Mouse (Mus musculus) mouse embryonic stem cell (cell line): ENCODE results near the gene Cmtm4.

Experiments used
- in situ Hi-C, 2 experiments: fragments of 300-500 bp; cut with MboI; formaldehyde crosslinking; loops; 1 replicate in 1 of 2; 3 replicates in 1 of 2; pipeline ENCODE4 v1.14.3; 2019 to 2020; ENCODE audit warnings: low sequenced_read_pairs in 2 of 2, low pct_unique_long_range_greater_than_20kb in 1 of 2, mixed read lengths in 1 of 2; ENCODE audit not compliant: unreplicated experiment in 1 of 2

Gene Cmtm4

DNA sequence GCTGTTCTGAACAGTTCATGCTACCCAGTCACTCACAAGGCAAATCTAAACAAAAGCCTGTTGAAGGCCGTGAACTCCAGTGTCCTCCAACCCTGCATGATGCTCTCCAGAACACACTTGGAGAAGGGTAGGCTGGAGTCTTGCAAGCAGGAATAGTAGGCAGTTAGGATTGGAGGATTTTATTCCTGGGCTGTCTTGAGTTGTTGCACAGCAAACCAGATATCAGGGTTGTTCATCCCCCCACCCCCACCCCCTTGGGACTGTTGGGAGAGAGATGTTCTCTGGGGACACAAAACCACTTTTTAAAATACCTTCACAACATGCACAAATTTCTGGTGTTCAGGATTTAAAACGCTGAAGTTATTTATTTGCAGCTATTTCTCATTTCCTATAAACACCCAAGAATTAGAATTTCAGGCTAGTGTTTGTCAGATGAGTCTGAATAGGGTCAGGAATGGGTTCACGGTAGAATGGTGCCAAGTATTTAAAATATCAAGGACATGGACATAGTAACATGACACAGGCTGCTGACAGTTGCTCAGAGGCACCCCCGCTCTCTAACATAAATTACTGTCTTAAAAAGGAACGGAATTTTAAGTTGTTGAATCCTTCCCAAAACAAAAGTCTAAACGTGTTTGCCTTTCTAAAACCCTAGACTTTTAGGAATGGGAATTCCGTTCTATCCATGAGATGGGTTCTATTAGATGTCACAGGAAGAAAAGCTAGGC, 17.4 kb upstream of the Cmtm4 start:
- in situ Hi-C loops: no loop called here

DNA sequence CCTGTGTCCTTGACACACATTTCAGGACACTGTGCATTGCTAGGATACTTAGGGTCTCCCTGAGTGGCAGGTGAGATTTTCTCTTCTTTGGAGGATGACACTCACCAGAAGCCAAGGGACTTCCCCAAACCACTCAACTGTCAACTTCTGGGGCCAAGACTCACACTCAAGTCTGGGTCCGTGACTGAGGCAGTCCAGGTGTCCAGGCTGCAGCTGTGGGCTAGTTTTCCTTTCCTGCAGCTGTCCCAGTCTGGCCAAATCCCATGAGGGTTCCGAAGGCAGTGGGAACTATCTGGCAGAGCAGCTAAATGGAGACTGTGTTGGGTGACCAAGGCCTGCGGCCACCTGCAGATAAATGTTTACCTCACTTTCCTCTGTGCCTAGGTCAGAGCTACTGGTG, 16.4 kb upstream of the Cmtm4 start:
- in situ Hi-C loops: no loop called here

DNA sequence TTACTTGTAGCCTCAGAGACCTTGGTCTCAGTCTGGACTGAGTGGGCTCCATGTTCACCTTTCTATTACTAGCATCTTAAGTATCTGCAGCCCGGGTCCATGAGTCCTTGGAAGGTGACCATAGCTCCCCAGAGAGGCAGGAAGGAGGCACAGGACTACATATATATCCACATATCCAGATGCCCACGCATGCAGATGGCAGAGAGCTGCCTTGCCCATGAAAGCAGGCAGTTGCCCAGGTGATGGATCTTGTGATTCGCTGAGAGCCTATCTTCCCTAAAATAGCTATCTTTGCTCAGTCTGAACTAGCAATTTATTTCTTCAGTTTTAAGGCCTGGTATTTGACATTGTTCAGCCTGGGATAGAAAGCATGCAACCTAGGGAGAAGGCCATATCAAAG, 15.9 kb upstream of the Cmtm4 start:
- in situ Hi-C loops: no loop called here

DNA sequence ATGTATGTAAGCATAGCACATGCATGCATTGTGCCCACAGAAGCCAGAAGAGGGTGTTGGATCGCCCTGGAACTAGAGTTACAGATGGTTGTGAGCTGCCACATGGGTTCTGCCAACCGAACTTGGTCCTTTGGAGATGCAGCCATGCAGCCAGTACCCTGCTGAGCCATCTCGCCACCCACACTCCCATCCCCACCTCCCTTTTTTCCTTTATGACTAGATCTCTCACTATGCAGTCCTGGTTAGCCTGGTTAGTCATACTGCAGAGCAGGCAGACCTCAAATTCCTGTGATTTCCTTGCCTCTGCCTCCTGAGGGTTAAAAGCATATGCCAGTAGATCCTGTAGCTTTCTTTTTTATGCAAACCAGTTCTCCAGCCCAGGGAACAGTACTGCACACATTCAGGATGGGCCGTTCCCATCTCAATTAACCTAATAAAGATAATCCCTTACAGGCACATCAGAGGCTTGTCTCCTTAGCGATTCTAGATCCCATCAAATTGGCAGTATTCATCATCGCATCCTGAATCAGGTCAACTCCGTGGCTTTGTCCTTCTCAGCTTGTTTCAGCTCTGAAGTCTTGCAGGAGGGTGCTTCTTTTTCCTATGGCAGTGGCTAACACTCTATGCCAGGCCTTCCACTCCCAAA, 15.1 kb upstream of the Cmtm4 start:
- in situ Hi-C loops: no loop called here

DNA sequence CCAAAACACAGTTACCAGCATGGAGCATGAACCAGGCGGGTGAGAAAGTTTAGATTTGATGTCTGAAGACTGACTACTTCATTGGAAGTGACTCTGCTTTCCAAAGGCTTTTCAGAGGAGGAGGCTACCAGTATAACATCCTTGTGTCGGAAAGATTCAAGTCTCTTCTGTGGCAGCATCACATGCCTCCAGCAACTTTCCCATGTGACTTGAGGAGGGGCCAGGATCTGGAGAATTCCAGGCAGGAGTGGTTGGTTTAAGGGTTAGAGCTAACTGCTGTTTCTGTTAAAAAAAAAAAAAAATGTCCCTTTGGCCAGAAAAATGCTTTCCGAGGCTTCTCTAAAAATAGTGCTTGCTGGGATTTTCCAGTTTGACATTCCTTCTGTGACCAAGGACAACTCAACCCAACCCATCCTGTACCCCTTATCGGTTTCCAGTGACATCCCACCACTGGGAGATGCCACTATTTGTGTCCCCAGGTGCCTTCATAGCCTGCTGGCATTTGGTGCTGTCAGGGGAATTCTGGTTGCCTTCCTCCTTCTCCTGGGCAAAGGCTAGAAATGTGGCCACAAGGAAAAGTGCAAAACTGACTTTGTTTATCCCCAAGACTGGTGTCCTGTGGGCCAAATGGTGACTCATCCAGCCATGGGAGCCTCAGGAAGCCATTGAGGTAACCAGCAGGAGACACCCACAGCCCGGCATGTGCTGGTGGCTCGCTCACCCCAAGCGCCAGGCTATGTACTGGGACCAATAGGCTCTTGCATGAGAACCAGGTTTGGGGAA, 12.9 kb upstream of the Cmtm4 start:
- in situ Hi-C loops: no loop called here

DNA sequence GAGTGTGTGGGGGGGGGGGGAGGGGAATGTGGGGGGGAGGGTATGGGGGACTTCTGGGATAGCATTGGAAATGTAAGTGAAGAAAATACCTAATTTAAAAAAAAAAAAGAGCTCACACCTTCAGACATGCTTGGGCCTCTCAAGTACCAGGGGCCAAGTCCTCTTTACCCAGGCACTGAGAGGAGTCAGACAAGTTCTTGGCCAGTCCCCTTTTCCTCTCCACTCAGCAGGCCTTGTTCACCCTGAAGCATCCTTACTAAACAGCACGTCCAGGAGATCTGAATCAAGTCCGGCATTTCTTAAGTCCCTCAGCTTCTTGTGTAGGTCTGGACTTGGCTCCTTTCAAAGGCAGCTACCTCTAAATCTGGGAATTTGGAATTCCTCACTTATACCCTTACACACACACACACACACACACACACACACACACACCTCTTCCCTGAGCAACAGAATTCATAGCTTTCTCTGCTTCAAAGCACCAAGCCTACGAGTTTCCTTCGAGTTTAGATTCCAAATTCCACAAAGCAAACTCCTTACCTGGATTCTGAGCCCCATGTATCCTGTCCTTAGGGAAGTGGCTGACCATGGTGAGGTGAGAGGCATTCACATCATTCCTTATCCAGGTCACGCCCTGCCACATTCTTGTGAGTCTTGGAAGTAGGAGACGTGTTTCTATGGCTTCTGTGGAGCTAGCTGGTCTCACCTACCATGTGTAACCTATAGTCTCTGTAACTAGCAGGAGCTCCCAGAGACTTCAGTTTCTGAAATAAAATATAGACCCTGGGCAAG, 10.9 kb upstream of the Cmtm4 start:
- in situ Hi-C loops: no loop called here

DNA sequence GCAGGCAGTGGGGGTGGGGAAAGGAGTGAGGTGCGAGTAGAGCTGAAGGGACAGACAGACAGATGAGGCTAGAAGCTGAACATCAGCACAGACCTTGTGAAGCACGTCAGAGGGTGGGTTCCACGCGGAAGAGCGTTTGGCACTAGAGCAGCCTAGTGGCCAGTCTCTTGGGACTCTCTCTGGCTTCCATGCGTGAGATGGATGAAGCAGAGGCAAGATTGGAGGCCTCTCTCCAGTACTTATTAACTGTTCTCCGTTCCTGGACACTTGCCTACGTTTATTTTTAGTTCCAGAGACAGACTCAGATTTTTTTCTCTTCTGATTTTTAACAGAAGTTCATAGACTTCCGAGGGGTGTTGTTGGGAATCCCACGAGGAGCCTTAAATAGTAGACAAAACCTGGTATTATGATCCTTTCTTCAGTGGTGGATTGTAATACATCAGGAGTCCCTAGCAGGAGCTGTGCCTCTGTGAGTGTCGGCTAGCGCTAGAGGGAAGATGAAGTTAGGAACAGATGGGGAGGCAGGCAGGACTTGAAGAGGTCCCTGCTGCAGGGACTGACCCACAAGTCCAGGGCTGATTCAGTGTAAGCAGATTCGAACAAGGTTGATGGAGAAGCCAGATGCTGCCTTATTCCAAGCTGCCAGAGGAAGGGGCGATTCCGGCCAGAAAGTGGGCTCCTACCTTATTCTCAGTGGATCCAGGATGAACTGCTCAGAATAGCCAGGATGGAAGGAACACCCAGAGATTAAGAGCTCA, 10.0 kb upstream of the Cmtm4 start:
- in situ Hi-C loops: no loop called here

DNA sequence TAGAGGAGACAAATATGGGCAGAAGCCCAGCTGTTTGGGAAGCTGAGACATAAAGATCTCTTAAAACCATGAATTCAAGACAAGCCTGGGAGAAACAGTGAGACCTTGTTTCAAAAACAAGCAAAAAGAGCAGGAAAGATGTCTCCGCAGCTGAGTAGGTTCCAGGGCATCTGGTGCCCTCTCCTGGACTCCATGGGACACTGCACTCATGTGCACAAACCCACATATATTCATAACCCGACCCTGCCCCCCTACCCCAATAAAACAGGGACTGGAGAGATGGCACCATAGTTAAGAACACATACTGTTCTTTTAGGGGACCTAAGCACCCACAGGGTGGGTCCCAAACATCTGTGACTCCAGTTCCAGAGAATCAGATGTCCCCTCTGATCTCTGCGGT, 8.0 kb upstream of the Cmtm4 start:
- in situ Hi-C loops: loop anchor here in 1 of 2 experiments (5.0 kb wide), 1 partner anchor 61 kb away; no protein-coding TSS in a partner anchor

DNA sequence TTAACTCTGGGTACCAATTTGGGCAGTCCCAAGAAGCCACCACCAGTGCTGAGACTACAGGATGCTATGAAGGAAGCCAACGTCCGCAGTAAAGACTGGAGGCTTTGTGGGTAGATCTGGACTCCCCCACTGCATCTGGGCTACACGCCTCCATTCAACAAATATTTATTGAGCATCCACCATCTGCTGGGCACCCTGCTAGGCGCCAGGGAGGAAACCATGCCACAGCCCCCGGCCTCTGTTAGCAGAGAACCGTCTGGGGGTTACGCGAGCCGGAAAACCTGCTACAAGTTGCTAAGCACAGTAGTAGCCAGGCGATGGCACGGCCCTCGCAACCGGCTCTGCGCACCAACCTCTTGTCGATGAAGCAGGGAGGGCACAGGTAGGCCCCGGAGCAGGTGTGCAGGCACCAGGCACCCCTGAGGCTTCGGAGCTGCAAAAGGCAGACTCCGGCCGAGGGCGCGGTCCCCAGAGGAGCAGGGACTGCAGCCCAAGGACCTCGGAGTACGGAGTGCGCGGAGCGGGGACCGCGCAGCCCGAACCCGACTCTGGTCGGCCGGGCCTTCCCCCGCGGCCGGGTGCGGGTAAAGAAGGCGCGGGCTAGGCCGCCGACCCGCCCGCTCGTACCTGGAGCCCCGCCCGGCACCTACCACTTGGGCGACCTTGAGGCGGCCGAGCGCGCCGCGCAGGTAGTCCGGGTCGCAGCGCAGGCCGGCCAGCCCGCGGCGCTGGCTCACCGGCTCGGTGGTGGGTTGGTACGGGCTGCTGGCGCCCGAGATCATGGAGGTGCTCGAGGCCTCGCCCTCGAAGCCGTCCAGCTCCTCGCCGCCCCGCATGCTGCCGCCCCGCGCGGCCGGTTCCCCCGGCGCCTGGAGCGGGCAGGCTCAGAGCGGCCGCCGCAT, 555 bp downstream of the Cmtm4 start:
- in situ Hi-C loops: no loop called here

DNA sequence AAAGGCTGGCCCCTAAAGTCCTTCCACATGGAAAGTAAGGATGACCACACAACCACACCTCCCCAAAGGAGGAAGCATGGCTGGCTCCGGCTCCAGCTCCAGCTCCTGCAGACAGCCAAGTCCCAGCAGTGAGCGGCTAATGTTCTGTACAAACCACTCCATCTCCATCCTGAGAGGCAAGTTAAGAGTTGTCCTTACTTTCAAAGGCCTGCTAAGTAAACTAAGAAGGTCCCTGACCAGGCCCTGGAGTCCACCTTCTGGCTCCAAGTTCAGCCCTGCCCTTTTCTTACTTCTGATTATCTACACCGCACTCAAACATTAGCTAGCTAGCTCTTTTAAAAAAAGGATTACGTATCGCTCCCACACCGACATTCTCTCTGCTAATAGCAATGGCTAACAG, 1.8 kb downstream of the Cmtm4 start:
- in situ Hi-C loops: no loop called here

DNA sequence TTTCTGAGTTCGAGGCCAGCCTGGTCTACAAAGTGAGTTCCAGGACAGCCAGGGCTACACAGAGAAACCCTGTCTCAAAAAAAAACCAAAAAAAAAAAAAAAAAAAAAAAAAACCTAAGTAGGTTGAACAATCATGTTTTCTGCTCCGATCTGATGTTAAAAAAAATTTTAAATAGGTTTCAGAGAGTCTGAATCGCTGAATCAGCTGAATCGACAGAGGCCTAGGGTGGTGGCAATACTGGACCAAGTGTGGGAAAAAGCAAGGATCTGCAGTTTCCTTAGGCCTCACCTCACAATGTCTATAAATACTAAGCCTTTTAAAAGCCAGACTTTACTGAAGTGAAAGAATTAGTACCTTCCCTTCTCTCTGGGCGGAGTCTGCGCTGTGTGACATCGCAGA, 2.5 kb downstream of the Cmtm4 start:
- in situ Hi-C loops: no loop called here

DNA sequence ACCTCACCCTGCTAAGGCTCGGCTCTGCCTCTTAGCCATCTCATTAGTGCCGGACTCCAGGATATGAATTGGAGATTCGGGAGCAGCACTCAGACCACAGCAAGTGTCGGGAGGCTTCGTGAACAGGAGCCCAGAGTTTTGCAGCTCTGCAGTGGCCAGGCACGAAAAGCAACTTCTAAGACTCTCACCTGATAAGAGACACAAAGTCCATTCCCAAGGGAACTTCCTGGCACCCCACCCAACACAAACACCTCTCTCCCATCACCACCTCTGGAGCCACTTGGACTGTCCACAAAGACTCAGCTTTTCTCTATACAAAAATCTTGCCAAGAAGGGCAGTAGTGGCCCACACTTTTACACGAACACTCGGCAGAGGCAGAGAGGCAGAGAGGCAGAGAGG, 5.4 kb downstream of the Cmtm4 start:
- in situ Hi-C loops: no loop called here

DNA sequence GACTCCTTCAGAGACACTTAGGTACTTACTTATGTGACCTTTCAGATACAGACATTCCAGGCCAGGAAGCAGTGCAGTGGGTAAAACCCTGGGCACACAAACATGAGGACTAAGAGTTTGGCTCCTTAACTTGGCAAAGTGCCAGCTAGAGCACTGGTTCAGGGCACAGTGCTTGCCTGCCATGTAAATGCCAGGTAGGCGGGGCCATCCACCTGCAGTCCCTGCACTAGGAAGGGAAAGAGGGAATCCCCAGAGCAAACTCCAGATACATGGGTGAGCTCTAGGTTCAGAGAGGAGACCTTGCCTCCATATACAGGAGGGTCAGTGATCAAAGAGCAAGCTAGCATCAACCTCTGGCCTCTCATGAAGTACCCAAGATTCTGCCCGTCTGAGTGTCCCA, 7.6 kb downstream of the Cmtm4 start:
- in situ Hi-C loops: no loop called here

DNA sequence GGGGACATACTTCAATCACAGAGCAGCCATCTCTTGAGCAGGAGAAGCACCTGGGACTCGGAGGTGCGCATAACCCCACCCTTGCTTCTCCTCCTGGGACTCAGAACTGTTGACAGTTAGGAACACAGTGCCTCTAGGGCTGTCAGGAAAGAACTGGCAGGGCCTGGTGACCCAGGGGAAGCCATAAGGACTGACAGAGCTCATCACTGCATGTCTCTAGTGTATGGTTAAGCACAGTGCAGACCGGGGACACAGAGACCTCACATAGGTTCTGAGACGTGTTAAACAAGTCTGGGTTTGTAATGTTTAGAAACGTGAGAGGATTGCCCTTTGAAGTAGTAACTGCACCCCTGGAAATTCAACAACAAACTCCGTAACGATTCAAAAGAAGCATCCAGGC, 8.1 kb downstream of the Cmtm4 start:
- in situ Hi-C loops: no loop called here

DNA sequence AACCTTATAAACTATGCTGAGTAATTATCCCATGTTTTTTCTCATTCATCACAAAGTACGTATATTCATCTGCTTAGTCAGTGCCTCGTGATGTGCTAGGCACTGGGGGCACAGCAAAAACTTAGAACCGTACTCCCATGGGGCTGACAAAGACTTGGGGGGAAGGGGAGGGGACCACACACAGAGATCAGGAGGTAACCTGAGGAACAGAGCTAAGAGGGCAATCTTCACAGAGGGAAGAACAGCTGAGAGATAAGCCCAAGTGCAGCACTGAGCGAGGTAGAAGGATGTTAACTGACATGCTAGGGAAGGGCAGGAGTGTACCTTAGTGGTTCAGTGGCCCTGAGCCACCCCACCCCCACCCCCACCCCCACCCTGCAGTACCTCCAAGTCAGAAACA, 8.9 kb downstream of the Cmtm4 start:
- in situ Hi-C loops: no loop called here

DNA sequence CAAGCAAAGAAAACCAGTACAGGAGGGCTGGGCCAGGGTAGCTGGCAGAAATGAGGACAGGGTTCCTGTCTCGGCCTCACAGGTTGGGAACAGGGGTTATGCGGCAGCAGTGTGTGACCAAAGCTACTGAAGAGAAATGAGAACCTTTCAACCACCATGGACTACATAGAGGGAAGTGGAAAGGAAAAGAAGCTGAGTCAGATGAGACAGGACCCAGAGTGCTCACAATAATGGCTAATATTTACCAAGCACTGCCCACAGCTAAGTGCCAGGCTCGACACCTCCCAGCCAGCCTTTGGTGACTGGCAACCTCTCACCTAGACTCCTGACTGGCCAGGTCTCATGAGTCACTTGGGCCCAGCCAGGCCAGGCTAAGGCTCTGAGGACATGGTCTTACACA, 11.6 kb downstream of the Cmtm4 start:
- in situ Hi-C loops: no loop called here

DNA sequence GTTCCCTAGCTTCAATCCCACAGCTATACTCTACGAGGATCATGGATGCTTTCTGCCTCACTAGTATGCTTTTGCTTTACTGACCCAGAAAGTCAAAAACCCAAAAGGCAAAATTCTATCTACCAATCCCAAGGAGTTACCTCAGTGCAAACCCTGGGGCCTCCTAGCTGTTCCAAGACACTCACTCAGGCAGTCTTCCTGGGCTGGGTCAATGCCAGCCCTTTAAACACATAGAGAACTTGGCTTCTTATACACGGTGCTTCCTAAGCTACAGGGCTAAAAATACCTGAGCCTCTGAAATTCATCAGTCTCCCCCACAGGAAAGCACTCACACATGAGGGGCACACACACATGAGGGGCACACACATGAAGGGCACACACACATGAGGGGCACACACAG, 12.3 kb downstream of the Cmtm4 start:
- in situ Hi-C loops: no loop called here
